Mouse (Mus musculus) E14TG2a.4 (cell line): ENCODE measurements around the gene Gm9837.
A peak's percentile ranks its signal among the peaks of the same experiment; 100 is the strongest.

Source experiments
- H3K27me3 ChIP-seq: 2 replicates; pipeline ENCODE4 v1.6.1; 2014; ENCODE audit warnings: low read length, control low read depth; ENCODE audit not compliant: insufficient read depth
- H3K36me3 ChIP-seq: 2 replicates; pipeline ENCODE4 v1.6.1; 2014; ENCODE audit warnings: low read length, control low read depth; ENCODE audit not compliant: insufficient read depth
- H3K4me1 ChIP-seq: replicated peaks from 2 replicates; pipeline ENCODE4 v1.6.1; 2014; ENCODE audit warnings: low read depth, low read length, control low read depth
- H3K4me3 ChIP-seq: replicated peaks from 2 replicates; pipeline ENCODE4 v1.5.1; 2014; ENCODE audit warnings: mild to moderate bottlenecking, low read length
- H3K9me3 ChIP-seq: 2 replicates; pipeline ENCODE4 v1.6.1; 2014; ENCODE audit warnings: low read length, control low read depth
- CTCF ChIP-seq: conservative IDR thresholded peaks from 2 replicates; pipeline ENCODE4 v1.5.1; 2014; ENCODE audit warnings: low read length
- NANOG ChIP-seq: IDR thresholded peaks from 2 replicates; pipeline ENCODE4 v1.6.1; 2014; ENCODE audit warnings: borderline replicate concordance, low read length, mixed read lengths
- POU5F1 ChIP-seq: IDR thresholded peaks from 2 replicates; pipeline ENCODE4 v1.6.1; 2014; ENCODE audit warnings: low read length, borderline replicate concordance

Gene Gm9837

DNA sequence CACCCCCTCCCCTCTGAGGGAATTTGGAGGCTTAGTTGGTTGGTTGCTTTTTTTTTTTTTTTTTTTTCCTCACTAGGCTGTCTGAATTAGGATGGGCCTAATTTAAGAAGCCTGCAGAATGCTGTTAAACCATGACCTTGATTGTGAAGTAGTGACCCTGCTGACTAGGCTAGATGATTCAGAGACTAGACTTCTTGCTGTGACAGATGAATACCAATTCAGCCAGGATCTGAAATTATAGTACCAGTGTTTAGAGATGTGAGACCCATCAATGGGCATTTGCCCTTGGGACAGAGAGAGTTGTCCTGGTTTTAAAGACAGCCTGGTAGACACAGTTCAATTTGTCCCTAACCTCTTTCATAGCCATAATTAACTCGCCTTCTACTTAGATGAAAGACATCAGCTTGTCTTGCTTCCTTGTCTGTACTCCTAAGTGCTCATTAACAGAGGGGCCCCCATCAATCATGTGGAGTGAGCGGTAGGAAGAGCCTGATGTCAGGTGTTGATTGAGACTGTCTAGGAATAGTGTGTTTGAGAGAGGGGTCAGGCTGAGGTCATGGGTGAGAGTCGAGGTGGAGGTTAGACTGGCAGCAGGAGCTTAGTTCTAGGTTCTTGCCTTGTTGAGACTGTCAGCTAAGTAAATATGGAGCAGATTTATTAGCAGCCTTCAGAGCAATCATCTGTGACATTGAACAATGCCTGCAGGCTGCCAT is 23.1 kb upstream of the Gm9837 start:
- H3K9me3 ChIP-seq, result no peaks in the 10 kb centered on the region
- TF ChIP-seq POU5F1 (no peak), NANOG (peak; percentile 66; the same call in 1 of the 2 replicates), CTCF (no peak)
- peaks cover 18% of the 10 kb centered on the region for H3K27me3 ChIP-seq
- H3K4me1 ChIP-seq, result peaks cover 7% of the 10 kb centered on the region; the same call in 1 of the 2 replicates
- no peaks in the 10 kb centered on the region for H3K36me3 ChIP-seq
- no peak overlapping the region for H3K4me3 ChIP-seq

DNA sequence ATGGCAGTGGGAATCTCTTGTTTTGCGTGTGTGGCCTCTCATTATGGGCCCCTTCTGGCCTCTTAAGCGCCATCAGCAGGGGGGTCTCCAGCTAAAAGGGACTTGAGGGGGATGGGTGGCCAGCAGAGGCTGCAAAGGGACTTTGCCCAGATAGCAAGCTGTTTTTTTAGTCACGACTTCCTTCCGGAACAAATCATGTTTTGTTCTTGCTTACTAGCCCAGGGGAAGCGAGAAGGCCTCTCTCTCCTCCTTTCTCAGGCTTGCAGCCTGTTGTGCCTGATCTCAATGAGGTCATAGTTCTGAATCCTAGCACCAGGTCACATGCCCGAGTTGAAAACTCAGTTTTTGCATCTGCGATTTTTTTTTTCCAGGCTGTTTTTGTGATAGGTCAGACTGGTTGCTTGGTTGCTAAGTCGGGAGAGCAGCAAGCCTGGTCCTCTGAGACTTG is 21.7 kb upstream of the Gm9837 start:
- H3K36me3 ChIP-seq, result no peaks in the 10 kb centered on the region
- H3K9me3 ChIP-seq, result no peaks in the 10 kb centered on the region
- peaks cover 14% of the 10 kb centered on the region for H3K4me1 ChIP-seq
- no peak overlapping the region for H3K4me3 ChIP-seq
- peaks cover 23% of the 10 kb centered on the region for H3K27me3 ChIP-seq
- no peak for TF ChIP-seq POU5F1
- no peak for TF ChIP-seq CTCF
- TF ChIP-seq NANOG, result no peak

DNA sequence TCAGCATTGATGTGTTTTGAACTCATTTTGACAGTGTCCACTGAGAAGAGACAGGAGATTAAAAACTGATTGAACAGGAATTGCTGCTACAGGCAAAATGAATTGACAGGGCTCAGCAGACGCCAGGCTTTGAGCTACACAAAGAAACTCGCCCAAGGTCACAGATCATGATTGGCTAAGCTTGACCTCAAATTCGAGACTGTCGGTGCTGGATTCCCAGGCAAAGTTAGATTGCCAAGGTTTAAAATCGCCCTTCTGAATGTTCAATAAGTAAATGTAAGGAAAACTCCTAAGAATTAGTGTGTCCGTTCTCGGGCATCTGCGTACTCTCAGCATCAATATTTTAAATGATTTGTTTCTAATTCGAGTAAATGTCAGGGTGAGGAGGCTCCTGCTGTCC is 19.1 kb upstream of the Gm9837 start:
- no peak for TF ChIP-seq POU5F1
- no peak for TF ChIP-seq NANOG
- TF ChIP-seq CTCF, result no peak
- Histone ChIP-seq H3K36me3 (no peaks in the 10 kb centered on the region), H3K9me3 (no peaks in the 10 kb centered on the region), H3K4me1 (peaks cover 25% of the 10 kb centered on the region), H3K27me3 (peaks cover 30% of the 10 kb centered on the region), H3K4me3 (no peak overlapping the region)

DNA sequence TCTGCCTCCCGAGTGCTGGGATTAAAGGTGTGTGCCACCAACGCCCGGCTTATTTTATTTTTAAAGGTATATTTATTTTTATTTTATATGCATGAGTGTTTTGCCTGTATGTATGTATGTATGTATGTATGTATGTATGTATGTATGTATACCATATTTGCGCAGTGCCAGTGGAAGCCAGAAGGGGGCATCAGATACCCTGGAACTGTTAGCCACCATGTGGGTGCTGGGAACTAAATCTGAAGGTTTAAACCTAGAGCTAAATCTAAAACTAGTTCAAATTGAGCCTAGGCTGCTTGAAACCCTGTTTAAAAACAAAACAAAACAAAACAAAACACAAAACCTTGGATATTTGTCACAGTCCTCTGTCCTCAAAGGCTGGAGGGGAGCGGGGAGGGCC is 18.7 kb upstream of the Gm9837 start:
- peaks cover 25% of the 10 kb centered on the region for H3K4me1 ChIP-seq
- TF ChIP-seq NANOG, result no peak
- peak; percentile 60 for TF ChIP-seq CTCF
- H3K36me3 ChIP-seq, result no peaks in the 10 kb centered on the region
- H3K9me3 ChIP-seq, result no peaks in the 10 kb centered on the region
- H3K27me3 ChIP-seq, result peaks cover 30% of the 10 kb centered on the region
- no peak overlapping the region for H3K4me3 ChIP-seq

DNA sequence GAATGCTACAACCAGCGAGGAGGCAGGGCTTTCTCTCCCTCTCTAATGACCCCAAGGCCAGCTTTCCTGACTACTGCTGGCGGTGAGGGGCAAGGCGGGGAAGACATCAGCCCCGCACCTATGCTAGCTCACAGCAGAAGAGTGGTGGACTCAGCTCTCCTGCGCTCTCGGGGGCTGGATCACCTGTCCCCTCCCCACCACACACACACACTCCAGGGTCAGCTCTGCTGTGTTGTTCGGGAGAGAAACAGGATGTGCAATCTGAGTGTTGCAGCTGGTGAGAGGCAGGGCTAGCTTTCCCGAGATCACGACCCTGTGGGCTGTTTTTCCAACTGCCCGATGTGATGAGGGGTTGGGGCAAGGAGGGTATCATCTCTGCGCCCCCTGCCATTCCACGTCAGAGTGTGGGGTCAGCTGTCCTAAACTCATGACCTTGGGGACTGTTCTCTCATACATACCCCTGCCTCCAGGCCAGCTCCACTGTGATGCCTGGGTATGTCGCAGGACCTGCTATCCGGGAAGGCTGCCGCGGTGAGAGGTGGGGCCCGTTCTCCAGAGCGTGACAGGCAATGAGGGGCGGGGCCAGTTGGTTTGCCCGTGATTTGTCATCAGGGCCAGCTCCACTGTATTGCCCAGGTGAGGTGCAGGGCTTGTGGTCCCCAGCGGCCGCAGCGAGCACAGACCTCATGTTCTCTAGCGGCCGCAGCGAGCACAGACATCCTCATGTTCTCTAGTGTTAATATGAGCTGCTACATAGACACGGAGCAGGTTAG is 16.7 kb upstream of the Gm9837 start:
- Histone ChIP-seq H3K9me3 (no peaks in the 10 kb centered on the region), H3K4me1 (peaks cover 21% of the 10 kb centered on the region), H3K4me3 (peak overlapping the region; percentile 71), H3K36me3 (no peaks in the 10 kb centered on the region), H3K27me3 (peaks cover 42% of the 10 kb centered on the region)
- TF ChIP-seq NANOG (no peak), CTCF (no peak), POU5F1 (no peak)

DNA sequence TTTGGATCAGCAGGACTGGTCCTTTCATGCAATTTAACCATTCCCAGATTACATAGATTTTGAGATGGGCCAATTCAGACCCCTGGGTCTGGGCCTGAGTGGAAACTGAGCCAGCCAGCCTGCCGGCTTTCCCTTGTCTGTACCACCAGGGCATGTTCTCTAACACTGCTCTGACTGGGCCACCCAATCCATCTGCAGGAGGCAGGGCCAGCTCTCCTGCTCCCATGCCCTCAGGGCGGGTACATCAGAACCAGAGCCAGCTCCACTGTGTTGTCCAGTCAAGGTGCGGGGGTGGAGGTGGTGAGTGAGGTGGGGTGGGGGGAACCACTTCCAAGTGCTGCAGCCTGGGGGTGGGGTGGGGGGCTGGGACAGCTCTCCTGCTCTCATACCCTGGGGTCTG is 16.1 kb upstream of the Gm9837 start:
- TF ChIP-seq NANOG (no peak), CTCF (no peak), POU5F1 (no peak)
- Histone ChIP-seq H3K9me3 (no peaks in the 10 kb centered on the region), H3K4me3 (peak overlapping the region; percentile 71)

DNA sequence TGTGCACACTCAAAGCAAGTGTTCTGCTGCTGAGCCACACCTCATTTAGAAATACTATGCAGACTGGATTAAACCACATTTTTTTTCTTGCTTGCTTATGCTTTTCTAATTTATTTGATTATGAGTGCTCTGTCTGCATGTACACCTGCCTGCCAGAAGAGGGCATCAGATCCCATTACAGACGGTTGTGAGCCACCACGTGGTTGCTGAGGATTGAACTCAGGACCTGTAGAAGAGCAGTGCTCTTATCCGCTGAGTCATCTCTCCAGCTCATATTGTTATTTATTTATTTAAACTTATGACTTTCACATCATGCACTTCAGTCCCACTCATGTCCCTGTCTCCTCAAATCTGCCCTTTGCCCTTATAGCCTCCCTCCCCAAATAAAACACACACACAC is 15.4 kb upstream of the Gm9837 start:
- TF ChIP-seq CTCF (peak; percentile 78), POU5F1 (no peak), NANOG (no peak)
- peaks cover 51% of the 10 kb centered on the region for H3K27me3 ChIP-seq
- H3K4me1 ChIP-seq, result peaks cover 17% of the 10 kb centered on the region
- H3K9me3 ChIP-seq, result no peaks in the 10 kb centered on the region
- no peak overlapping the region for H3K4me3 ChIP-seq
- H3K36me3 ChIP-seq, result no peaks in the 10 kb centered on the region

More for the DNA sequence above, 16.1 kb upstream of the Gm9837 start:
- H3K27me3 ChIP-seq, result peaks cover 45% of the 10 kb centered on the region
- peaks cover 17% of the 10 kb centered on the region for H3K4me1 ChIP-seq
- H3K36me3 ChIP-seq, result no peaks in the 10 kb centered on the region

DNA sequence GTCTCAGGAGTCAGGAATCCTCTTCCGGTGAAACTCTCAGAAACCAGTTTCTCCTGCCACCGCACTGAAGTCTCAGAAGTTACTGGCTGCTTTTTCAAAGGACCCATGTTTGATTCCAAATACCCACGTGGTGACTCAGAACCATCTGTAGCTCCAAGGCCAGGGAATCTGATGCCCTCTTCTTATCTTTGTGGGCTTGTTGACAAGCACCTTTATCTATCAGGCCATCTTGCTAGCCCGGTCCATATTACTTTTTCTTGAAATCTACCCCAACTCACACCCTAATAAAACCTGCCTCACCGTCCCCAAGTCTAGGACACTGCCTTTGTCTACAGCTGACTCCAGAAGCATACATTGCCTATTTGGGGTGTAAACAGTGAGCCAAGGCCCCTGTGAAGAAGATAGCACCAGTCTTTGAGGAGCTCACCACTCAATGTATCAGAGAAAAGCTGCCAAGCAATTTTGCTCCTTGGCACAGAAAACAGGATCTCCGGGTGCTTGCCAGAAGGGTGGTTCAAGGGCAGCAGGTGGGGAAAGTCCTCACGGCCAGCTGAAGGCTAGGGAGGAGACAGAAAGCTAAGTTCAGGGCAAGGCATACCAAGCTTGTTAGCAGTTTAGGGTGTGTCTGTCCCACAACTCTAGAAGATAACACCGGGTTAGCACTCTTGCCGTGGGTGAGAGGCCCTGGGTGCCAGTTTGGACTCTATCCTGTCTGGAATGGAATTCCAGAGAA is 13.0 kb upstream of the Gm9837 start:
- Histone ChIP-seq H3K4me1 (peaks cover 19% of the 10 kb centered on the region), H3K27me3 (peaks cover 73% of the 10 kb centered on the region), H3K4me3 (no peak overlapping the region), H3K36me3 (no peaks in the 10 kb centered on the region), H3K9me3 (no peaks in the 10 kb centered on the region)
- TF ChIP-seq CTCF (no peak), NANOG (no peak), POU5F1 (no peak)
